Mouse (Mus musculus): ENCODE data around the gene Odc1. TPM values are rescaled to one million over a fixed set of nuclear protein-coding genes. Genes with fewer than 3 reads are reported as not detected.
A peak's percentile ranks its signal among the peaks of the same experiment; 100 is the strongest.

Odc1 gene
- total RNA-seq (2014; fragmentation: Nextera tagmentation) (253 and 303 TPM in 2 replicates), total RNA-seq (2017) (219 and 221 TPM in 2 replicates), polyA plus RNA-seq (2012) (44.6 and 61.1 TPM in 2 replicates)

DNA sequence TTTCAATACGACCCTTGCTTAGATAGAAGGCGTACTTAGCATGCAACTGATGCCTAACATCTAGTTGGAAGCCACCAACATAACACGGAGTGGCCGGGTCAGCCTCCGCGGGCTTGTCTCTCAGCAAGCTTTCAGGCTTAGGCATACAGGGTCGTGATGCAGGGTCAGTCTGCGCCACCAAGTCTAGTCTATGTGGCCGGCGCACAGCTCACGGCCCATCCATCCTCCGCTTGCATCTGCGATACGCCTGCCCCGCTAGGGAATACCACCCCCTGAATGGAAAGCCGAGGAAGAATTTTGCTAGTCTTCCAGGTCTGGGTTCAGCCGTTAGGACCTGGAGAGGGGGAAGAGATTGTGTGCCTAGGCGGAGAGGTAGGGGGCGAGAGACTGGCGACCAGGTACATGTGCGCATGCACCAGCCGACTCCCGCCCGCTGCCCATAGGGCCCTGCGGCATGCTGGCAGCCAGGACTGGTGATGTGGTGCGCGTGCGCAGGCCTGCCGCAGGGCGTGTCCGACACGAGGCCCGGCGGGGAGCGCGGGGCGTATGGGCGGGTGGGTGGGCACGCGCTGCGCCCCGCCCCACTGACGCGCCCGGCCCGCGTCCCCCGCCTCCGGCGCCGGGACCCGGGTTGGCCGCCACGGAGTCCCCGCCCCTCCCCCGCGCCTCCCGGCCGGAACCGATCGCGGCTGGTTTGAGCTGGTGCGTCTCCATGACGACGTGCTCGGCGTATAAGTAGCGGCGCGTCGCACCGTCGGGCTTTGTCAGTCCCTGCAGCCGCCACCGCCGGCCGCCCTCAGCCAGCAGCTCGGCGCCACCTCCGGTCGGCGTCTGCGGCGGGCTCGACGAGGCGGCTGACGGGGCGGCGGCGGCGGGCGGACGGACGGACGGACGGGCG is at the start of gene Odc1:
Odc1 (plus strand) TSS at position 586 of the 898 bp plus-strand sequence.
- H3K9me3 ChIP-seq (replicated peaks), result no peaks in the 10 kb centered on the region
- peak; percentile 95 for DNase-seq (ENCODE audit: low spot score)
- peak within 1 kb of the TSS; percentile 91 for H3K4me3 ChIP-seq (ENCODE audit: low read depth, low read length)
- H3K36me3 ChIP-seq (replicated peaks), result peaks cover 30% of the 10 kb centered on the region
- peak; percentile 85 for ATAC-seq (ENCODE audit: extremely low read depth, insufficient number of reproducible peaks, low FRiP score, poor library complexity, severe bottlenecking)
- H3K4me1 ChIP-seq (ENCODE audit: insufficient read depth, low read depth, low read length), result peaks cover 43% of the 10 kb centered on the region
- H3K27me3 ChIP-seq (ENCODE audit: insufficient read depth, low read length), result peaks cover 7% of the 10 kb centered on the region
- no peak for TF ChIP-seq CTCF (IDR thresholded peaks at IDR 0.05; ENCODE audit: low read depth, low read length)
- TF ChIP-seq POLR2AphosphoS5 (IDR thresholded peaks at IDR 0.05; ENCODE audit: insufficient replicate concordance, low read depth, low read length), result no peak
- TF ChIP-seq TAL1 (conservative IDR thresholded peaks at IDR 0.05; ENCODE audit: low read depth, low read length), result no peak
- TF ChIP-seq GATA1 (IDR thresholded peaks at IDR 0.05; ENCODE audit: borderline replicate concordance, low read length), result no peak
- TF ChIP-seq GATA2 (IDR thresholded peaks at IDR 0.05; ENCODE audit: borderline replicate concordance, low read depth, low read length), result no peak

DNA sequence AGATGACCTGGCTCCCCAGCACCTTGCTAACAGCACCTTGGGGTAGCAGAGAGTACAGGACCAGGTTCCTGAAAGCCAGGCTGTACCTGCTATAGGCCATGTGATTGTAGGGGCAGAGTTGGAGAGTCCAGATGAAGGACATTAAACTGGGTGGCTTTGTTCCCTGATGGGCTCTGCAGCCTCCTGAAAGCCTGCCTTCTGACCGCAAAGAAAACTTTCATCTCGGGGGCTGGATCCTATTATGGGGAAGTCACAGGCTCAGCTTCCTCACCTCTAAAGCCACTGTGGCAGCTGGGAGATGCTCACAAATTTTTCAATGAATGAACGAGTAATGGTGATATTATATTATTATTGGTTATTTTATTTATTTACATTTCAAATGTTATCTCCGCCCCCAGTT is 49.8 kb upstream of the Odc1 start:
- Histone ChIP-seq H3K4me3 (ENCODE audit: low read depth, low read length) (no peak overlapping the region), H3K9me3 (replicated peaks) (no peaks in the 10 kb centered on the region), H3K36me3 (replicated peaks) (no peaks in the 10 kb centered on the region), H3K4me1 (ENCODE audit: insufficient read depth, low read depth, low read length) (no peaks in the 10 kb centered on the region), H3K27me3 (ENCODE audit: insufficient read depth, low read length) (peaks cover 19% of the 10 kb centered on the region)
- TF ChIP-seq GATA1 (IDR thresholded peaks at IDR 0.05; ENCODE audit: borderline replicate concordance, low read length) (no peak), POLR2AphosphoS5 (IDR thresholded peaks at IDR 0.05; ENCODE audit: insufficient replicate concordance, low read depth, low read length) (no peak), CTCF (IDR thresholded peaks at IDR 0.05; ENCODE audit: low read depth, low read length) (no peak), TAL1 (conservative IDR thresholded peaks at IDR 0.05; ENCODE audit: low read depth, low read length) (no peak), GATA2 (IDR thresholded peaks at IDR 0.05; ENCODE audit: borderline replicate concordance, low read depth, low read length) (no peak)
- ATAC-seq (ENCODE audit: extremely low read depth, insufficient number of reproducible peaks, low FRiP score, poor library complexity, severe bottlenecking) (no peak), DNase-seq (ENCODE audit: low spot score) (no peak)

DNA sequence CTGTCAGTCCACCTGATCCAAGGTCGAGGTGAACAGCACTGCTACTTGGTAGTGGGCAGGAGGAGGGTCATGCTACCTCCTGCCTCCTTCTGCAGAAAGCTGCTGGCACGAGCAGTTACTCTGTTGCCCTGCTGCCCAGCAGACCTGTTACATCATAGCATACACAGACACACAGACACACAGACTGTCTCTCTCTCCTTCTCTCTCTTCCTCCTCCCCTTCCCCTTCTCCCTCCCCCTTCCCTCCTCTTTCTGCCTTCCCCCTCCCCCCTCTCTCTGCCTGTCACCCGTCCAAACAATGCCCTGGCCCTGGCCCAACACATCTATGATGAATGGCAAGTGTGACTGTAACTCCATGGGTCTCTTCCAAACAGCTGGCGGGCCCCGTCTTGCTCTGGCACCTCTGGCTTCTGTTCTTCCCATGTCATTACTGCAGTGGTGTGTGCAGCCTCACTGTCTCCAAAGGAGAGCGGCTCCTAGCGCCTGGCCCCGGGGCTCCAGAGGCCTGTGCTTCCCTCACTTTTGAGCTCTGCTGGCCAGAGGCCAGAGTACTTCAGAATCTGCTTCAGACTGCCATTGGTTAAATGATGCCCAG is 48.6 kb upstream of the Odc1 start:
- no peak for ATAC-seq (ENCODE audit: extremely low read depth, insufficient number of reproducible peaks, low FRiP score, poor library complexity, severe bottlenecking)
- Histone ChIP-seq H3K4me1 (ENCODE audit: insufficient read depth, low read depth, low read length) (no peaks in the 10 kb centered on the region), H3K4me3 (ENCODE audit: low read depth, low read length) (no peak overlapping the region), H3K9me3 (replicated peaks) (no peaks in the 10 kb centered on the region), H3K36me3 (replicated peaks) (no peaks in the 10 kb centered on the region), H3K27me3 (ENCODE audit: insufficient read depth, low read length) (peaks cover 14% of the 10 kb centered on the region)
- DNase-seq (ENCODE audit: low spot score), result no peak
- TF ChIP-seq GATA1 (IDR thresholded peaks at IDR 0.05; ENCODE audit: borderline replicate concordance, low read length) (no peak), GATA2 (IDR thresholded peaks at IDR 0.05; ENCODE audit: borderline replicate concordance, low read depth, low read length) (no peak), POLR2AphosphoS5 (IDR thresholded peaks at IDR 0.05; ENCODE audit: insufficient replicate concordance, low read depth, low read length) (no peak), CTCF (IDR thresholded peaks at IDR 0.05; ENCODE audit: low read depth, low read length) (no peak), TAL1 (conservative IDR thresholded peaks at IDR 0.05; ENCODE audit: low read depth, low read length) (no peak)

DNA sequence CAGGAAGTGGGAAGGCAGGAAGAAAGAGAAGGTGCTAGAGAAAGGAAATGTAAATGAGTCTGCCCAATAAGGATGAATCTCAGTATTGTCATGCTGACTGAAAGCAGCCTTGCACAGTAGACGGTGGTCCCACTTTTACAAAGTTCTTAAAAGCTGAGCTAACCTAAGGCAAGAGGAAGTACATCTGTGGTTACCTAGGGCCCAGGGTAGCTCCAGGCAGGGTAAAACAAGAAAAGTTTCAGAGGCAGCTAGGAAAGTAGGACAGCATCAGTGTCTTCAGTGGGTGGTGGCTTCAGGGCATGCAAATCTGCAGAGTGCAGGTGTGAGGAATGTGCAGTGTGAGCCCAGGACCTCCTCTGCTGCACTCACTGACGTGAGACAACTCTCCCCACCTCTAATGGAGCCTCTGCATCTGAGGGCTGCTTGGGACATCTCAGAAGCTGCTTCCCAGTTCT is 38.9 kb upstream of the Odc1 start:
- DNase-seq (ENCODE audit: low spot score), result no peak
- TF ChIP-seq GATA2 (IDR thresholded peaks at IDR 0.05; ENCODE audit: borderline replicate concordance, low read depth, low read length), result no peak
- TF ChIP-seq POLR2AphosphoS5 (IDR thresholded peaks at IDR 0.05; ENCODE audit: insufficient replicate concordance, low read depth, low read length), result no peak
- no peak for TF ChIP-seq GATA1 (IDR thresholded peaks at IDR 0.05; ENCODE audit: borderline replicate concordance, low read length)
- TF ChIP-seq CTCF (IDR thresholded peaks at IDR 0.05; ENCODE audit: low read depth, low read length), result no peak
- TF ChIP-seq TAL1 (conservative IDR thresholded peaks at IDR 0.05; ENCODE audit: low read depth, low read length), result no peak
- ATAC-seq (ENCODE audit: extremely low read depth, insufficient number of reproducible peaks, low FRiP score, poor library complexity, severe bottlenecking), result no peak
- Histone ChIP-seq H3K4me3 (ENCODE audit: low read depth, low read length) (no peak overlapping the region), H3K9me3 (replicated peaks) (no peaks in the 10 kb centered on the region), H3K27me3 (ENCODE audit: insufficient read depth, low read length) (peaks cover 12% of the 10 kb centered on the region; the same call in 1 of the 2 replicates), H3K4me1 (ENCODE audit: insufficient read depth, low read depth, low read length) (peaks cover 12% of the 10 kb centered on the region), H3K36me3 (replicated peaks) (no peaks in the 10 kb centered on the region)

DNA sequence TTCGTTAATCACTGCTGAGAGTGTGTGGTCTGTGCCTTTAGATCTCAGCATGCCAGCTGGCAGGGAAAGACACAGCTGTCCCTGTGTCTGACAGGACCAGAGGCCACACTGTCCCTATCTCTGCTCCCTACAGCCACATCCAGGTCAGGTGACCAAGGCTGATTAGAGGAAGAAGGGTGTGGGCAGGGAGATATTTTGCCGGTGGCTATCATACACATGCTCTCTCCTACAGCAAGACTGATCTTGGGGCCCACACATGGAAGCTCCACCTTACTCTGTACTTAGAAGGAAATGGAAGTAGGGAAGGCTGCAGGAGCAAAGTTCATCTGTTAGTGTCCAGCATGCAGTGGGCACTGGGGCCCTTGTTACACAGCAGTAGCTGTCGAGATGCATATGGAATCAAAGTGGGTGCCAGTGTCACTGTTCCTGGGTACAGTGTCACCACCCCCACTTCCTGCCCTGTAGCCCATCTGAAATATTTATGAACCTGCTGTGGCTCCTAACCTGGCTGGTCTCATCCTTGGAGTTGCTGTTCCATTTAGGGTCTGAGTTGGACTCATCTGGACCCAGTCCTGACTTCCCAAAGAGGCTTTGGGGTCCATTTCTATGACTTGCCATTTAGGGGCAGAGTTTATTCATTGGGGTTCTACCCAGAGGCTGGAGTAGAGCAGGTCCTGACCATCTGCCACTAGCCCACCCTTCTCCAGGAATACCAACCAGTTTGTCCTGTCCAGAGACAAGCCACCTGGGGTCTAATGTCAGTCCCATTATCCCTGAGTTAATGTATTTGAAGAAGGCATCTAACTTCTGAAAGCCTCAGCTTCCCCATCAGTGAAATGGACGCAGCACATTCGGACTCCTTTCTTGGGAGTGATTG is 38.2 kb upstream of the Odc1 start:
- ATAC-seq (ENCODE audit: extremely low read depth, insufficient number of reproducible peaks, low FRiP score, poor library complexity, severe bottlenecking) (peak; percentile 94), DNase-seq (ENCODE audit: low spot score) (peak; percentile 4)
- peaks cover 12% of the 10 kb centered on the region for H3K4me1 ChIP-seq (ENCODE audit: insufficient read depth, low read depth, low read length)
- no peak overlapping the region for H3K4me3 ChIP-seq (ENCODE audit: low read depth, low read length)
- peaks cover 12% of the 10 kb centered on the region; the same call in 1 of the 2 replicates for H3K27me3 ChIP-seq (ENCODE audit: insufficient read depth, low read length)
- H3K36me3 ChIP-seq (replicated peaks), result no peaks in the 10 kb centered on the region
- TF ChIP-seq TAL1 (conservative IDR thresholded peaks at IDR 0.05; ENCODE audit: low read depth, low read length) (peak; percentile 79), POLR2AphosphoS5 (IDR thresholded peaks at IDR 0.05; ENCODE audit: insufficient replicate concordance, low read depth, low read length) (no peak)
- no peaks in the 10 kb centered on the region for H3K9me3 ChIP-seq (replicated peaks)

Measured in G1E (cell line).